Mouse (Mus musculus): Measurements from ENCODE around the gene Iffo1.

The Iffo1 gene

GRCm38 (mm10) chr6:125166861-125167650 is 22.0 kb downstream of the Iffo1 start:
- TF ChIP-seq CTCF (conservative IDR thresholded peaks at IDR 0.05; ENCODE audit: low read length) (no peak), POU5F1 (IDR thresholded peaks at IDR 0.05; ENCODE audit: borderline replicate concordance, low read length) (no peak), NANOG (IDR thresholded peaks at IDR 0.05; ENCODE audit: borderline replicate concordance, low read length) (no peak)
- Histone ChIP-seq H3K4me1 (replicated peaks; ENCODE audit: low read depth, low read length) (peaks cover 55% of the 10 kb centered on the region), H3K27me3 (ENCODE audit: insufficient read depth, low read length) (no peaks in the 10 kb centered on the region), H3K4me3 (replicated peaks; ENCODE audit: low read length) (peak overlapping the region; percentile 98), H3K36me3 (ENCODE audit: insufficient read depth, low read length) (peaks cover 83% of the 10 kb centered on the region), H3K9me3 (ENCODE audit: low read length) (no peaks in the 10 kb centered on the region)

- TF ChIP-seq NANOG (IDR thresholded peaks at IDR 0.05; ENCODE audit: borderline replicate concordance, low read length) = no peak
- no peak for TF ChIP-seq POU5F1 (IDR thresholded peaks at IDR 0.05; ENCODE audit: borderline replicate concordance, low read length)
- no peak for TF ChIP-seq CTCF (conservative IDR thresholded peaks at IDR 0.05; ENCODE audit: low read length)
- peaks cover 83% of the 10 kb centered on the region for H3K36me3 ChIP-seq (ENCODE audit: insufficient read depth, low read length)
Measured at GRCm38 (mm10) chr6:125168086-125168485, 23.0 kb downstream of the Iffo1 start.

GRCm38 (mm10) chr6:125170194-125170593 is 25.2 kb downstream of the Iffo1 start:
- Histone ChIP-seq H3K36me3 (ENCODE audit: insufficient read depth, low read length) (peaks cover 83% of the 10 kb centered on the region), H3K4me1 (replicated peaks; ENCODE audit: low read depth, low read length) (peaks cover 80% of the 10 kb centered on the region), H3K4me3 (replicated peaks; ENCODE audit: low read length) (0 out of 2 replicates have a peak overlapping the region, but pooled peaks have one; percentile 56), H3K9me3 (ENCODE audit: low read length) (no peaks in the 10 kb centered on the region), H3K27me3 (ENCODE audit: insufficient read depth, low read length) (no peaks in the 10 kb centered on the region)
- TF ChIP-seq CTCF (conservative IDR thresholded peaks at IDR 0.05; ENCODE audit: low read length) (no peak), POU5F1 (IDR thresholded peaks at IDR 0.05; ENCODE audit: borderline replicate concordance, low read length) (no peak), NANOG (IDR thresholded peaks at IDR 0.05; ENCODE audit: borderline replicate concordance, low read length) (no peak)

More at GRCm38 (mm10) chr6:125168086-125168485, 23.0 kb downstream of the Iffo1 start:
- Histone ChIP-seq H3K27me3 (ENCODE audit: insufficient read depth, low read length) (no peaks in the 10 kb centered on the region), H3K4me1 (replicated peaks; ENCODE audit: low read depth, low read length) (peaks cover 60% of the 10 kb centered on the region), H3K4me3 (replicated peaks; ENCODE audit: low read length) (peak overlapping the region; percentile 98), H3K9me3 (ENCODE audit: low read length) (no peaks in the 10 kb centered on the region)

GRCm38 (mm10) chr6:125172474-125172873 is 27.4 kb downstream of the Iffo1 start:
- Histone ChIP-seq H3K36me3 (ENCODE audit: insufficient read depth, low read length) (peaks cover 100% of the 10 kb centered on the region), H3K4me3 (replicated peaks; ENCODE audit: low read length) (peak overlapping the region; percentile 56; the same call in 1 of the 2 replicates), H3K27me3 (ENCODE audit: insufficient read depth, low read length) (no peaks in the 10 kb centered on the region), H3K4me1 (replicated peaks; ENCODE audit: low read depth, low read length) (peaks cover 98% of the 10 kb centered on the region), H3K9me3 (ENCODE audit: low read length) (no peaks in the 10 kb centered on the region)
- no peak for TF ChIP-seq POU5F1 (IDR thresholded peaks at IDR 0.05; ENCODE audit: borderline replicate concordance, low read length)
- TF ChIP-seq NANOG (IDR thresholded peaks at IDR 0.05; ENCODE audit: borderline replicate concordance, low read length) = no peak
- TF ChIP-seq CTCF (conservative IDR thresholded peaks at IDR 0.05; ENCODE audit: low read length) = no peak

GRCm38 (mm10) chr6:125173256-125173655 is 28.2 kb downstream of the Iffo1 start:
- peaks cover 91% of the 10 kb centered on the region for H3K4me1 ChIP-seq (replicated peaks; ENCODE audit: low read depth, low read length)
- H3K36me3 ChIP-seq (ENCODE audit: insufficient read depth, low read length) = peaks cover 100% of the 10 kb centered on the region
- peak overlapping the region; percentile 56 for H3K4me3 ChIP-seq (replicated peaks; ENCODE audit: low read length)
- H3K27me3 ChIP-seq (ENCODE audit: insufficient read depth, low read length) = no peaks in the 10 kb centered on the region
- TF ChIP-seq NANOG (IDR thresholded peaks at IDR 0.05; ENCODE audit: borderline replicate concordance, low read length) = no peak
- no peak for TF ChIP-seq POU5F1 (IDR thresholded peaks at IDR 0.05; ENCODE audit: borderline replicate concordance, low read length)
- no peak for TF ChIP-seq CTCF (conservative IDR thresholded peaks at IDR 0.05; ENCODE audit: low read length)
- H3K9me3 ChIP-seq (ENCODE audit: low read length) = no peaks in the 10 kb centered on the region

- TF ChIP-seq CTCF (conservative IDR thresholded peaks at IDR 0.05; ENCODE audit: low read length) = no peak
- no peak for TF ChIP-seq POU5F1 (IDR thresholded peaks at IDR 0.05; ENCODE audit: borderline replicate concordance, low read length)
- TF ChIP-seq NANOG (IDR thresholded peaks at IDR 0.05; ENCODE audit: borderline replicate concordance, low read length) = no peak
- Histone ChIP-seq H3K4me3 (replicated peaks; ENCODE audit: low read length) (no peak overlapping the region), H3K4me1 (replicated peaks; ENCODE audit: low read depth, low read length) (peaks cover 69% of the 10 kb centered on the region), H3K9me3 (ENCODE audit: low read length) (no peaks in the 10 kb centered on the region), H3K36me3 (ENCODE audit: insufficient read depth, low read length) (peaks cover 100% of the 10 kb centered on the region), H3K27me3 (ENCODE audit: insufficient read depth, low read length) (no peaks in the 10 kb centered on the region)
Measured at GRCm38 (mm10) chr6:125175469-125175868, 30.4 kb downstream of the Iffo1 start.

GRCm38 (mm10) chr6:125179601-125180000 is 34.6 kb downstream of the Iffo1 start:
- H3K27me3 ChIP-seq (ENCODE audit: insufficient read depth, low read length) = no peaks in the 10 kb centered on the region
- peaks cover 37% of the 10 kb centered on the region for H3K4me1 ChIP-seq (replicated peaks; ENCODE audit: low read depth, low read length)
- H3K9me3 ChIP-seq (ENCODE audit: low read length) = no peaks in the 10 kb centered on the region
- TF ChIP-seq CTCF (conservative IDR thresholded peaks at IDR 0.05; ENCODE audit: low read length) (no peak), NANOG (IDR thresholded peaks at IDR 0.05; ENCODE audit: borderline replicate concordance, low read length) (no peak), POU5F1 (IDR thresholded peaks at IDR 0.05; ENCODE audit: borderline replicate concordance, low read length) (no peak)
- no peak overlapping the region for H3K4me3 ChIP-seq (replicated peaks; ENCODE audit: low read length)
- peaks cover 99% of the 10 kb centered on the region for H3K36me3 ChIP-seq (ENCODE audit: insufficient read depth, low read length)

- no peaks in the 10 kb centered on the region for H3K27me3 ChIP-seq (ENCODE audit: insufficient read depth, low read length)
- peaks cover 99% of the 10 kb centered on the region for H3K36me3 ChIP-seq (ENCODE audit: insufficient read depth, low read length)
- no peak overlapping the region for H3K4me3 ChIP-seq (replicated peaks; ENCODE audit: low read length)
- 0 out of 2 replicates have a peak, but pooled peaks cover 13% of the 10 kb centered on the region for H3K4me1 ChIP-seq (replicated peaks; ENCODE audit: low read depth, low read length)
- TF ChIP-seq POU5F1 (IDR thresholded peaks at IDR 0.05; ENCODE audit: borderline replicate concordance, low read length) (no peak), CTCF (conservative IDR thresholded peaks at IDR 0.05; ENCODE audit: low read length) (no peak), NANOG (IDR thresholded peaks at IDR 0.05; ENCODE audit: borderline replicate concordance, low read length) (no peak)
- no peaks in the 10 kb centered on the region for H3K9me3 ChIP-seq (ENCODE audit: low read length)
Measured at GRCm38 (mm10) chr6:125182133-125182532, 37.1 kb downstream of the Iffo1 start.

Data from E14TG2a.4 (cell line).